Mouse (Mus musculus) lung, adult 2 months (tissue): Measurements from ENCODE around the gene Klf16. TPM values are rescaled to one million over a fixed set of nuclear protein-coding genes. Genes with fewer than 3 reads are reported as not detected.

Source experiments
- DNase-seq: peaks from one replicate; pipeline ENCODE4 v3.0.0; 2022
- H3K4me1 ChIP-seq: fragments of 200-500 bp; 2 replicates; pipeline ENCODE4 v1.6.1; 2011; ENCODE audit warnings: low read length; ENCODE audit not compliant: control insufficient read depth, insufficient read depth
- H3K4me3 ChIP-seq: fragments of 200-500 bp; replicated peaks from 2 replicates; pipeline ENCODE3; 2011; ENCODE audit warnings: low read depth, mild to moderate bottlenecking, control low read depth, low read length; ENCODE audit errors: extremely low read depth
- CTCF ChIP-seq: fragments of 200-500 bp; IDR thresholded peaks from 2 replicates; pipeline ENCODE4 v1.5.1; 2011; ENCODE audit warnings: mild to moderate bottlenecking, low read length, control low read depth; ENCODE audit not compliant: insufficient read depth
- POLR2A ChIP-seq: fragments of 200-500 bp; IDR thresholded peaks from 2 replicates; pipeline ENCODE4 v1.6.1; 2011; ENCODE audit warnings: low read depth, mild to moderate bottlenecking, control low read depth, low read length, borderline replicate concordance; ENCODE audit errors: extremely low read depth
- WGBS: fragments of 180-500 bp; shearing (Covaris S2); methylation state at CpG from one replicate; pipeline ENCODE4 v1.1.7; 2018; 5-methylcytosine and 5-hydroxymethylcytosine counted together
- polyA plus RNA-seq: library from polyadenylated mRNA; depleted of rRNA; stranded (reverse); fragments of >200 nt; gene quantifications from 2 replicates; pipeline ENCODE4 v1.2.3, GENCODE M21; 2012

Gene Klf16
- polyA plus RNA-seq, 1 experiment: 24.8 TPM

- peak; percentile 71 for TF ChIP-seq CTCF
- TF ChIP-seq POLR2A: no peak
- under 1% methylated on average over 29 of the region's 29 CpGs for WGBS
- DNase-seq: peak; percentile 80
- H3K4me3 ChIP-seq: peak overlapping the region; percentile 90
- H3K4me1 ChIP-seq: no peaks in the 10 kb centered on the region
Observed at GRCm38 (mm10) chr10:80578131-80578750, 1.1 kb upstream of the Klf16 start.

GRCm38 (mm10) chr10:80576351-80577194 is 548 bp downstream of the Klf16 start:
- H3K4me1 ChIP-seq: no peaks in the 10 kb centered on the region
- peak overlapping the region; percentile 81 for H3K4me3 ChIP-seq
- TF ChIP-seq POLR2A (no peak), CTCF (no peak)
- DNase-seq: peak; percentile 60
- under 1% methylated on average over 90 of the region's 96 CpGs for WGBS

GRCm38 (mm10) chr10:80575925-80576324 is 1.2 kb downstream of the Klf16 start:
- Histone ChIP-seq H3K4me3 (peak overlapping the region; percentile 62), H3K4me1 (0 out of 2 replicates have a peak, but pooled peaks cover 2% of the 10 kb centered on the region)
- no peak for TF ChIP-seq POLR2A
- no peak for TF ChIP-seq CTCF
- WGBS: 13% methylated on average over 17 of the region's 17 CpGs
- DNase-seq: no peak

GRCm38 (mm10) chr10:80574896-80575295 is 2.2 kb downstream of the Klf16 start:
- 0 out of 2 replicates have a peak, but pooled peaks cover 2% of the 10 kb centered on the region for H3K4me1 ChIP-seq
- H3K4me3 ChIP-seq: no peak overlapping the region
- WGBS: 70% methylated on average over 3 of the region's 3 CpGs
- no peak for TF ChIP-seq POLR2A
- TF ChIP-seq CTCF: no peak
- no peak for DNase-seq

GRCm38 (mm10) chr10:80573944-80574343 is 3.2 kb downstream of the Klf16 start:
- no peak for DNase-seq
- 64% methylated on average over 9 of the region's 9 CpGs for WGBS
- TF ChIP-seq CTCF: no peak
- TF ChIP-seq POLR2A: no peak
- Histone ChIP-seq H3K4me1 (0 out of 2 replicates have a peak, but pooled peaks cover 2% of the 10 kb centered on the region), H3K4me3 (no peak overlapping the region)

- Histone ChIP-seq H3K4me3 (no peak overlapping the region), H3K4me1 (0 out of 2 replicates have a peak, but pooled peaks cover 2% of the 10 kb centered on the region)
- DNase-seq: no peak
- no peak for TF ChIP-seq CTCF
- no peak for TF ChIP-seq POLR2A
- 88% methylated on average over 2 of the region's 2 CpGs for WGBS
Observed at GRCm38 (mm10) chr10:80572477-80572876, 4.6 kb downstream of the Klf16 start.

GRCm38 (mm10) chr10:80570871-80571836 is 6.0 kb downstream of the Klf16 start:
- Histone ChIP-seq H3K4me3 (no peak overlapping the region), H3K4me1 (0 out of 2 replicates have a peak, but pooled peaks cover 2% of the 10 kb centered on the region)
- 34% methylated on average over 30 of the region's 30 CpGs for WGBS
- no peak for DNase-seq
- TF ChIP-seq CTCF (no peak), POLR2A (no peak)

GRCm38 (mm10) chr10:80570419-80570818 is 6.7 kb downstream of the Klf16 start:
- WGBS: 77% methylated on average over 10 of the region's 10 CpGs
- Histone ChIP-seq H3K4me3 (no peak overlapping the region), H3K4me1 (0 out of 2 replicates have a peak, but pooled peaks cover 2% of the 10 kb centered on the region)
- no peak for DNase-seq
- TF ChIP-seq POLR2A (no peak), CTCF (no peak)

- Histone ChIP-seq H3K4me3 (no peak overlapping the region), H3K4me1 (0 out of 2 replicates have a peak, but pooled peaks cover 2% of the 10 kb centered on the region)
- WGBS: 31% methylated on average over 10 of the region's 10 CpGs
- peak; percentile 56 for DNase-seq
- TF ChIP-seq POLR2A: no peak
- no peak for TF ChIP-seq CTCF
Observed at GRCm38 (mm10) chr10:80569664-80570066, 7.5 kb downstream of the Klf16 start.
